Mouse (Mus musculus) thymus, adult 18-20 months (tissue): Measurements from ENCODE around the gene Cdc25b.
A peak's percentile ranks its signal among the peaks of the same experiment; 100 is the strongest.
"Not testable (repeated sequence)": the region's sequence is repeated elsewhere in the genome, so short reads cannot be mapped to it uniquely, and the experiment has no call there.

ENCODE experiments used
- DNase-seq, 2 experiments: peaks; one replicate each; pipeline ENCODE4 v3.0.0; 2022; ENCODE audit warnings: mixed read lengths in 2 of 2

Cdc25b gene

GRCm38 (mm10) chr2:131196606-131197316 lies 10.0 kb downstream of the Cdc25b start:
- DNase-seq: no peak

GRCm38 (mm10) chr2:131200710-131201109 lies 14.0 kb downstream of the Cdc25b start:
- no peak for DNase-seq

GRCm38 (mm10) chr2:131201262-131201661 lies 14.5 kb downstream of the Cdc25b start:
- no peak for DNase-seq

GRCm38 (mm10) chr2:131203816-131204409 lies 17.2 kb downstream of the Cdc25b start:
- DNase-seq: no peak

- peak; percentile 50 to 55 for DNase-seq
These were observed 17.7 kb downstream of the Cdc25b start for GRCm38 (mm10) chr2:131204410-131204981.

GRCm38 (mm10) chr2:131205521-131206182 lies 18.9 kb downstream of the Cdc25b start:
- no peak for DNase-seq

- no peak for DNase-seq
These were observed 20.0 kb downstream of the Cdc25b start, which contains the start of gene Ap5s1 for GRCm38 (mm10) chr2:131206778-131207177. Gene Ap5s1, plus strand, starts transcription at chr2:131207078.

GRCm38 (mm10) chr2:131208356-131208755 lies 21.6 kb downstream of the Cdc25b start:
- DNase-seq: no peak

GRCm38 (mm10) chr2:131209125-131209795 lies 22.5 kb downstream of the Cdc25b start:
- DNase-seq: no peak

- peak; percentile 83 to 87 for DNase-seq
These were observed 23.4 kb downstream of the Cdc25b start for GRCm38 (mm10) chr2:131209969-131210792.

- DNase-seq: no peak
These were observed 24.4 kb downstream of the Cdc25b start for GRCm38 (mm10) chr2:131211026-131211615.

- DNase-seq: no peak
These were observed 27.0 kb downstream of the Cdc25b start for GRCm38 (mm10) chr2:131213773-131214172.

- DNase-seq: no peak
These were observed 29.5 kb downstream of the Cdc25b start for GRCm38 (mm10) chr2:131215941-131216858.

- DNase-seq: no peak
These were observed 33.3 kb downstream of the Cdc25b start for GRCm38 (mm10) chr2:131220030-131220429.

- DNase-seq: no peak
These were observed 35.2 kb downstream of the Cdc25b start for GRCm38 (mm10) chr2:131221853-131222515.

GRCm38 (mm10) chr2:131222562-131222961 lies 35.8 kb downstream of the Cdc25b start:
- no peak for DNase-seq

GRCm38 (mm10) chr2:131223569-131223968 lies 36.8 kb downstream of the Cdc25b start:
- DNase-seq: no peak

- DNase-seq: no peak
These were observed 38.4 kb downstream of the Cdc25b start for GRCm38 (mm10) chr2:131225178-131225577.

- not testable (repeated sequence) for DNase-seq
These were observed 39.9 kb downstream of the Cdc25b start for GRCm38 (mm10) chr2:131226669-131227068.

- no peak for DNase-seq
These were observed 40.5 kb downstream of the Cdc25b start for GRCm38 (mm10) chr2:131227243-131227642.
